Mouse (Mus musculus) hindbrain, embryonic 16.5 days (tissue): ENCODE measurements around the gene Tmem221. TPM values are rescaled to one million over a fixed set of nuclear protein-coding genes. Genes with fewer than 3 reads are reported as not detected.
"Not testable (repeated sequence)": the region's sequence is repeated elsewhere in the genome, so short reads cannot be mapped to it uniquely, and the experiment has no call there.

Experiments used
- ATAC-seq: fragments of 200-750 bp; cut with Nextera tagmentation; 2 replicates; pipeline ENCODE4 v1.8.0; 2017; ENCODE audit warnings: moderate TSS enrichment, moderate library complexity
- H3K27ac ChIP-seq: fragments of 300-500 bp; sonication (generic); 2 replicates; pipeline ENCODE4 v1.5.1; 2014; ENCODE audit warnings: low read depth, mild to moderate bottlenecking, control low read depth, low read length, moderate library complexity
- H3K27me3 ChIP-seq: fragments of 300-500 bp; sonication (generic); replicated peaks from 2 replicates; pipeline ENCODE4 v1.6.1; 2014; ENCODE audit warnings: low read length; ENCODE audit not compliant: control insufficient read depth, insufficient read depth
- H3K36me3 ChIP-seq: fragments of 300-500 bp; sonication (generic); 2 replicates; pipeline ENCODE4 v1.6.1; 2014; ENCODE audit warnings: mild to moderate bottlenecking, low read length, moderate library complexity, mixed read lengths; ENCODE audit not compliant: control insufficient read depth, insufficient read depth
- H3K4me1 ChIP-seq: fragments of 300-500 bp; sonication (generic); 2 replicates; pipeline ENCODE4 v1.6.1; 2014; ENCODE audit warnings: low read depth, low read length; ENCODE audit not compliant: control insufficient read depth, insufficient read depth
- H3K4me2 ChIP-seq: fragments of 300-500 bp; sonication (generic); 2 replicates; pipeline ENCODE4 v1.6.1; 2014; ENCODE audit warnings: mild to moderate bottlenecking, low read length, control low read depth, moderate library complexity
- H3K4me3 ChIP-seq: fragments of 300-500 bp; sonication (generic); 2 replicates; pipeline ENCODE4 v1.5.1; 2014; ENCODE audit warnings: mild to moderate bottlenecking, low read length, control low read depth, moderate library complexity
- H3K9ac ChIP-seq: fragments of 300-500 bp; sonication (generic); 2 replicates; pipeline ENCODE4 v1.6.1; 2014; ENCODE audit warnings: low read depth, mild to moderate bottlenecking, control low read depth, low read length, moderate library complexity
- H3K9me3 ChIP-seq: fragments of 300-500 bp; sonication (generic); 2 replicates; pipeline ENCODE4 v1.6.1; 2014; ENCODE audit warnings: mild to moderate bottlenecking, low read length, moderate library complexity; ENCODE audit not compliant: control insufficient read depth
- WGBS: fragments of 180-500 bp; shearing (Covaris S2); extraction: QIAGEN DNeasy Blood & Tissue Kit; methylation state at CpG from one replicate; pipeline ENCODE4 v1.1.7; 2014; 5-methylcytosine and 5-hydroxymethylcytosine counted together
- polyA plus RNA-seq: library from polyadenylated mRNA; unstranded; fragments of >200 nt; fragmentation: Nextera tagmentation; extraction: Ambion mirVana; gene quantifications from 2 replicates; pipeline ENCODE4 v1.2.1, GENCODE M21; 2015

The Tmem221 gene
- polyA plus RNA-seq, 1 experiment from 2014 or later = 0.09 TPM

GRCm38 (mm10) chr8:71545053-71545452 lies 13.6 kb downstream of the Tmem221 start:
- no peak for ATAC-seq
- H3K36me3 ChIP-seq = peaks cover 18% of the 10 kb centered on the region
- no peak overlapping the region for H3K27ac ChIP-seq
- H3K4me1 ChIP-seq = peaks cover 10% of the 10 kb centered on the region
- WGBS = 90% methylated on average over 11 of the region's 11 CpGs
- H3K4me3 ChIP-seq = no peak overlapping the region
- no peak overlapping the region for H3K4me2 ChIP-seq
- no peaks in the 10 kb centered on the region; the same call in 1 of the 2 replicates for H3K27me3 ChIP-seq
- no peak overlapping the region for H3K9ac ChIP-seq
- H3K9me3 ChIP-seq = no peaks in the 10 kb centered on the region

GRCm38 (mm10) chr8:71543755-71544154 lies 14.9 kb downstream of the Tmem221 start:
- 87% methylated on average over 9 of the region's 9 CpGs for whole genome bisulfite sequencing
- Histone ChIP-seq H3K4me2 (peak overlapping the region; percentile 65), H3K4me3 (peak overlapping the region; percentile 97), H3K36me3 (peaks cover 18% of the 10 kb centered on the region), H3K27me3 (no peaks in the 10 kb centered on the region; the same call in 1 of the 2 replicates), H3K4me1 (peaks cover 10% of the 10 kb centered on the region), H3K9ac (no peak overlapping the region), H3K27ac (no peak overlapping the region), H3K9me3 (no peaks in the 10 kb centered on the region)
- ATAC-seq = no peak

- WGBS = under 1% methylated on average over 37 of the region's 55 CpGs
- peak; percentile 97 for ATAC-seq
- H3K27me3 ChIP-seq = peaks cover 1% of the 10 kb centered on the region
These were observed 15.9 kb downstream of the Tmem221 start, which contains the start of gene Mvb12a for GRCm38 (mm10) chr8:71542632-71543343. TSS of gene Mvb12a (plus strand) at chr8:71542922.

GRCm38 (mm10) chr8:71537028-71537867 lies 21.4 kb downstream of the Tmem221 start, which contains the start of gene Bst2:
TSS of gene Bst2 (minus strand) at chr8:71537456.
- H3K4me1 ChIP-seq = peaks cover 2% of the 10 kb centered on the region; the same call in 1 of the 2 replicates
- peaks cover 13% of the 10 kb centered on the region for H3K27me3 ChIP-seq
- no peaks in the 10 kb centered on the region for H3K9me3 ChIP-seq
- peak within 1 kb of the TSS; percentile 36; the same call in 1 of the 2 replicates for H3K9ac ChIP-seq
- H3K4me3 ChIP-seq = peak within 1 kb of the TSS; percentile 36
- no peak within 1 kb of the TSS for H3K27ac ChIP-seq
- 5% methylated on average over 37 of the region's 37 CpGs for WGBS
- peak; percentile 48; the same call in 1 of the 2 replicates for ATAC-seq
- H3K4me2 ChIP-seq = peak within 1 kb of the TSS; percentile 59
- no peaks in the 10 kb centered on the region for H3K36me3 ChIP-seq

More at GRCm38 (mm10) chr8:71542632-71543343, 15.9 kb downstream of the Tmem221 start, which contains the start of gene Mvb12a:
- Histone ChIP-seq H3K9me3 (no peaks in the 10 kb centered on the region), H3K27ac (peak within 1 kb of the TSS; percentile 77; the same call in 1 of the 2 replicates), H3K4me1 (peaks cover 10% of the 10 kb centered on the region), H3K9ac (peak within 1 kb of the TSS; percentile 89), H3K4me3 (peak within 1 kb of the TSS; percentile 97), H3K36me3 (peaks cover 18% of the 10 kb centered on the region), H3K4me2 (peak within 1 kb of the TSS; percentile 65)

- Histone ChIP-seq H3K4me1 (peaks cover 2% of the 10 kb centered on the region; the same call in 1 of the 2 replicates), H3K27ac (no peak overlapping the region), H3K27me3 (peaks cover 13% of the 10 kb centered on the region), H3K9me3 (no peaks in the 10 kb centered on the region), H3K9ac (no peak overlapping the region), H3K4me3 (no peak overlapping the region), H3K36me3 (no peaks in the 10 kb centered on the region), H3K4me2 (no peak overlapping the region)
- WGBS = 72% methylated on average over 5 of the region's 5 CpGs
- no peak for ATAC-seq
These were observed 23.0 kb downstream of the Tmem221 start for GRCm38 (mm10) chr8:71535663-71536062.

- H3K9me3 ChIP-seq = no peaks in the 10 kb centered on the region
- no peaks in the 10 kb centered on the region for H3K36me3 ChIP-seq
- H3K27ac ChIP-seq = no peak overlapping the region
- H3K4me1 ChIP-seq = peaks cover 2% of the 10 kb centered on the region; the same call in 1 of the 2 replicates
- whole genome bisulfite sequencing = 45% methylated on average over 3 of the region's 3 CpGs
- ATAC-seq = no peak
- peaks cover 13% of the 10 kb centered on the region for H3K27me3 ChIP-seq
- H3K9ac ChIP-seq = no peak overlapping the region
- H3K4me3 ChIP-seq = no peak overlapping the region
- no peak overlapping the region for H3K4me2 ChIP-seq
These were observed 24.3 kb downstream of the Tmem221 start for GRCm38 (mm10) chr8:71534263-71534810.

- H3K4me3 ChIP-seq, H3K27ac ChIP-seq, H3K9me3 ChIP-seq, H3K4me1 ChIP-seq, H3K4me2 ChIP-seq, H3K36me3 ChIP-seq, H3K9ac ChIP-seq, ATAC-seq: not testable (repeated sequence)
- 62% methylated on average over 4 of the region's 12 CpGs for WGBS
- peaks cover 12% of the 10 kb centered on the region for H3K27me3 ChIP-seq
These were observed 27.8 kb downstream of the Tmem221 start for GRCm38 (mm10) chr8:71530735-71531467.

GRCm38 (mm10) chr8:71528362-71529073 lies 30.2 kb downstream of the Tmem221 start:
- Histone ChIP-seq H3K4me3 (no peak overlapping the region), H3K4me1 (peaks cover 3% of the 10 kb centered on the region; the same call in 1 of the 2 replicates), H3K9me3 (no peaks in the 10 kb centered on the region), H3K36me3 (no peaks in the 10 kb centered on the region), H3K9ac (no peak overlapping the region), H3K4me2 (no peak overlapping the region), H3K27ac (peak overlapping the region; percentile 21; the same call in 1 of the 2 replicates), H3K27me3 (peaks cover 25% of the 10 kb centered on the region)
- whole genome bisulfite sequencing = 83% methylated on average over 11 of the region's 11 CpGs
- 0 out of 2 replicates have a peak, but pooled peaks have one; percentile 37 for ATAC-seq
